Mouse (Mus musculus) cerebellum, adult 2 months (tissue): ENCODE results near the gene Erbb3. TPM values are rescaled to one million over a fixed set of nuclear protein-coding genes. Genes with fewer than 3 reads are reported as not detected.
"Not testable (repeated sequence)": the region's sequence is repeated elsewhere in the genome, so short reads cannot be mapped to it uniquely, and the experiment has no call there.

Experiments used
- DNase-seq, 2 experiments: peaks; one replicate each; pipeline ENCODE4 v3.0.0; 2021
- H3K27ac ChIP-seq: fragments of 200-500 bp; 2 replicates; pipeline ENCODE4 v1.5.1; 2012; ENCODE audit warnings: low read length, control low read depth, inconsistent platforms; ENCODE audit not compliant: insufficient read depth
- H3K27me3 ChIP-seq: fragments of 200-500 bp; 2 replicates; pipeline ENCODE4 v1.6.1; 2012; ENCODE audit warnings: inconsistent platforms, mild to moderate bottlenecking, low read length, moderate library complexity; ENCODE audit not compliant: control insufficient read depth, insufficient read depth
- H3K4me1 ChIP-seq: fragments of 200-500 bp; 2 replicates; pipeline ENCODE4 v1.6.1; 2011; ENCODE audit warnings: low read length; ENCODE audit not compliant: control insufficient read depth, insufficient read depth
- H3K4me3 ChIP-seq: fragments of 200-500 bp; replicated peaks from 2 replicates; pipeline ENCODE3; 2011; ENCODE audit warnings: mild to moderate bottlenecking, low read depth, low read length, control low read depth; ENCODE audit not compliant: insufficient read depth
- CTCF ChIP-seq: fragments of 200-500 bp; IDR thresholded peaks from 2 replicates; pipeline ENCODE4 v1.5.1; 2011; ENCODE audit warnings: low read depth, mild to moderate bottlenecking, control low read depth, low read length, moderate library complexity, borderline replicate concordance; ENCODE audit not compliant: insufficient read depth
- POLR2A ChIP-seq: fragments of 200-500 bp; IDR thresholded peaks from 2 replicates; pipeline ENCODE4 v1.6.1; 2011; ENCODE audit warnings: low read length, control low read depth, borderline replicate concordance; ENCODE audit not compliant: insufficient read depth
- WGBS: fragments of 180-500 bp; shearing (Covaris S2); methylation state at CpG from one replicate; pipeline ENCODE4 v1.1.7; 2018; 5-methylcytosine and 5-hydroxymethylcytosine counted together
- polyA plus RNA-seq: library from polyadenylated mRNA; depleted of rRNA; stranded (reverse); fragments of >200 nt; gene quantifications from 2 replicates; pipeline ENCODE4 v1.2.3, GENCODE M21; 2012

Erbb3 gene
- polyA plus RNA-seq, 1 experiment = 11.1 TPM

GRCm38 (mm10) chr10:128618570-128618969 lies 29.1 kb upstream of the Erbb3 start:
- TF ChIP-seq CTCF = no peak
- TF ChIP-seq POLR2A = no peak
- WGBS = 71% methylated on average over 1 of the region's 1 CpGs
- Histone ChIP-seq H3K27ac (no peak overlapping the region), H3K4me1 (no peaks in the 10 kb centered on the region), H3K27me3 (no peaks in the 10 kb centered on the region), H3K4me3 (no peak overlapping the region)
- no peak for DNase-seq

- not testable (repeated sequence) for H3K27ac ChIP-seq, H3K4me1 ChIP-seq, DNase-seq, H3K4me3 ChIP-seq, H3K27me3 ChIP-seq
- 79% methylated on average over 7 of the region's 7 CpGs for WGBS
Measured at GRCm38 (mm10) chr10:128615798-128616448, 26.5 kb upstream of the Erbb3 start.

- H3K27me3 ChIP-seq = no peaks in the 10 kb centered on the region
- DNase-seq = no peak
- H3K4me1 ChIP-seq = no peaks in the 10 kb centered on the region
- H3K4me3 ChIP-seq = no peak overlapping the region
- no peak overlapping the region for H3K27ac ChIP-seq
- TF ChIP-seq CTCF = no peak
- TF ChIP-seq POLR2A = no peak
- WGBS = 51% methylated on average over 3 of the region's 3 CpGs
Measured at GRCm38 (mm10) chr10:128614934-128615333, 25.5 kb upstream of the Erbb3 start.

- not testable (repeated sequence) for H3K4me3 ChIP-seq, DNase-seq, H3K27me3 ChIP-seq, H3K27ac ChIP-seq, H3K4me1 ChIP-seq
- WGBS = 66% methylated on average over 4 of the region's 4 CpGs
Measured at GRCm38 (mm10) chr10:128613820-128614219, 24.4 kb upstream of the Erbb3 start.

GRCm38 (mm10) chr10:128613154-128613440 lies 23.6 kb upstream of the Erbb3 start:
- Histone ChIP-seq H3K4me3 (no peak overlapping the region), H3K27me3 (no peaks in the 10 kb centered on the region), H3K4me1 (no peaks in the 10 kb centered on the region), H3K27ac (no peak overlapping the region)
- no peak for TF ChIP-seq POLR2A
- TF ChIP-seq CTCF = no peak
- 24% methylated on average over 6 of the region's 6 CpGs for WGBS
- no peak for DNase-seq

- peak; percentile 72 to 76 for DNase-seq
- H3K27me3 ChIP-seq = no peaks in the 10 kb centered on the region
- H3K27ac ChIP-seq = no peak overlapping the region
- no peaks in the 10 kb centered on the region for H3K4me1 ChIP-seq
- WGBS = 15% methylated on average over 16 of the region's 16 CpGs
- no peak for TF ChIP-seq POLR2A
- peak; percentile 80 for TF ChIP-seq CTCF
- H3K4me3 ChIP-seq = no peak overlapping the region
Measured at GRCm38 (mm10) chr10:128612433-128613153, 23.1 kb upstream of the Erbb3 start.

GRCm38 (mm10) chr10:128606483-128606882 lies 17.0 kb upstream of the Erbb3 start:
- H3K4me1 ChIP-seq = no peaks in the 10 kb centered on the region
- H3K27ac ChIP-seq = no peak overlapping the region
- TF ChIP-seq POLR2A (no peak), CTCF (no peak)
- DNase-seq = no peak
- 45% methylated on average over 2 of the region's 2 CpGs for WGBS
- H3K4me3 ChIP-seq = no peak overlapping the region
- H3K27me3 ChIP-seq = no peaks in the 10 kb centered on the region

GRCm38 (mm10) chr10:128602470-128603128 lies 13.1 kb upstream of the Erbb3 start:
- Histone ChIP-seq H3K27ac (no peak overlapping the region), H3K27me3 (no peaks in the 10 kb centered on the region), H3K4me3 (no peak overlapping the region), H3K4me1 (no peaks in the 10 kb centered on the region)
- TF ChIP-seq CTCF (no peak), POLR2A (no peak)
- no peak for DNase-seq
- WGBS = 78% methylated on average over 4 of the region's 4 CpGs
